Mouse (Mus musculus) CH12.LX (cell line): ENCODE results near the gene Fam50b.
A peak's percentile ranks its signal among the peaks of the same experiment; 100 is the strongest.

Source experiments
- CTCF ChIP-seq, 2 experiments: IDR thresholded peaks in 1 of 2; conservative IDR thresholded peaks in 1 of 2; 2 replicates each; pipeline ENCODE4 v1.5.1; 2011 to 2012; ENCODE audit warnings: low read depth in 2 of 2, low read length in 2 of 2, improper control_type of control experiment in 1 of 2, inconsistent platforms in 1 of 2, mild to moderate bottlenecking in 1 of 2, moderate library complexity in 1 of 2
- ELF1 ChIP-seq: IDR thresholded peaks from 2 replicates; pipeline ENCODE4 v1.6.1; 2014; ENCODE audit warnings: low read depth, mild to moderate bottlenecking, inconsistent platforms, low read length, improper control_type of control experiment
- EP300 ChIP-seq: IDR thresholded peaks from 2 replicates; pipeline ENCODE4 v1.6.1; 2011; ENCODE audit warnings: low read length, improper control_type of control experiment
- MAFK ChIP-seq: IDR thresholded peaks from 2 replicates; pipeline ENCODE4 v1.6.1; 2011; ENCODE audit warnings: low read length, improper control_type of control experiment; ENCODE audit not compliant: insufficient replicate concordance
- NELFE ChIP-seq: IDR thresholded peaks from 2 replicates; pipeline ENCODE4 v1.6.1; 2011; ENCODE audit warnings: low read depth, low read length, improper control_type of control experiment
- POLR2A ChIP-seq: IDR thresholded peaks from 2 replicates; pipeline ENCODE4 v1.6.1; 2011; ENCODE audit warnings: low read depth, mild to moderate bottlenecking, improper control_type of control experiment, low read length
- POLR2AphosphoS2 ChIP-seq: IDR thresholded peaks from 2 replicates; pipeline ENCODE4 v1.6.1; 2011; ENCODE audit warnings: low read depth, low read length, improper control_type of control experiment
- RCOR1 ChIP-seq: conservative IDR thresholded peaks from 2 replicates; pipeline ENCODE4 v1.6.1; 2012; ENCODE audit warnings: low read depth, mild to moderate bottlenecking, inconsistent platforms, low read length, improper control_type of control experiment
- TCF12 ChIP-seq: IDR thresholded peaks from 2 replicates; pipeline ENCODE4 v1.6.1; 2014; ENCODE audit warnings: low read depth, mild to moderate bottlenecking, inconsistent platforms, low read length, improper control_type of control experiment
- USF1 ChIP-seq: IDR thresholded peaks from 2 replicates; pipeline ENCODE4 v1.6.1; 2014; ENCODE audit warnings: low read depth, mild to moderate bottlenecking, inconsistent platforms, low read length, improper control_type of control experiment
- USF2 ChIP-seq: conservative IDR thresholded peaks from 2 replicates; pipeline ENCODE4 v1.6.1; 2011; ENCODE audit warnings: low read depth, low read length, improper control_type of control experiment
- ZC3H11A ChIP-seq: IDR thresholded peaks from 2 replicates; pipeline ENCODE4 v1.6.1; 2012; ENCODE audit warnings: low read depth, mild to moderate bottlenecking, inconsistent platforms, low read length, improper control_type of control experiment

- TF ChIP-seq CTCF (conservative IDR thresholded peaks at IDR 0.05 in 1 of 2, IDR thresholded peaks at IDR 0.05 in 1 of 2; ENCODE audit: low read depth in 2 of 2, low read length in 2 of 2) (no peak), RCOR1 (no peak), EP300 (no peak), NELFE (no peak), POLR2A (no peak), USF2 (no peak), TCF12 (peak; percentile 28; the same call in 1 of the 2 replicates), MAFK (no peak), ZC3H11A (no peak), ELF1 (no peak), POLR2AphosphoS2 (no peak), USF1 (no peak)
These were observed 49.5 kb upstream of the Fam50b start for GRCm38 (mm10) chr13:34685008-34685765.
